Mouse (Mus musculus) C2C12 (cell line): Measurements from ENCODE around the gene Tarbp1. TPM values are rescaled to one million over a fixed set of nuclear protein-coding genes. Genes with fewer than 3 reads are reported as not detected.

ENCODE experiments used
- H3K27me3 ChIP-seq: one replicate; pipeline ENCODE4 v1.6.1; 2011; ENCODE audit not compliant: control insufficient read depth, insufficient read depth, insufficient read length
- H3K36me3 ChIP-seq: one replicate; pipeline ENCODE4 v1.6.1; 2011; ENCODE audit not compliant: control insufficient read depth, insufficient read depth
- H3K4me3 ChIP-seq: one replicate; pipeline ENCODE4 v1.5.1; 2011; ENCODE audit warnings: mild to moderate bottlenecking, control low read depth; ENCODE audit not compliant: poor library complexity, insufficient read depth, severe bottlenecking
- H3K79me2 ChIP-seq: one replicate; pipeline ENCODE4 v1.6.1; 2011; ENCODE audit not compliant: control insufficient read depth, insufficient read depth
- H3K79me3 ChIP-seq: one replicate; pipeline ENCODE4 v1.6.1; 2011; ENCODE audit warnings: low read depth, control low read depth
- H3ac ChIP-seq: one replicate; pipeline ENCODE3; 2011; ENCODE audit warnings: low read depth; ENCODE audit not compliant: control insufficient read depth, insufficient read length
- CEBPB ChIP-seq: IDR thresholded peaks from one replicate; pipeline ENCODE4 v1.6.1; 2011; ENCODE audit warnings: low read depth, mild to moderate bottlenecking, control low read depth, moderate library complexity
- CTCF ChIP-seq: IDR thresholded peaks from one replicate; pipeline ENCODE4 v1.5.1; 2011; ENCODE audit not compliant: control insufficient read depth, insufficient read depth, insufficient read length
- FOSL1 ChIP-seq: IDR thresholded peaks from one replicate; pipeline ENCODE4 v1.8.0; 2011; ENCODE audit warnings: mild to moderate bottlenecking, low read length; ENCODE audit not compliant: poor library complexity, insufficient read depth, severe bottlenecking
- MAX ChIP-seq: IDR thresholded peaks from one replicate; pipeline ENCODE4 v1.6.1; 2011; ENCODE audit warnings: mild to moderate bottlenecking, control low read depth
- MYOD1 ChIP-seq: IDR thresholded peaks from one replicate; pipeline ENCODE4 v1.6.1; 2011; ENCODE audit warnings: low read depth; ENCODE audit not compliant: control insufficient read depth, insufficient read length
- MYOG ChIP-seq: IDR thresholded peaks from one replicate; pipeline ENCODE4 v1.6.1; 2011; ENCODE audit not compliant: control insufficient read depth, insufficient read length; ENCODE audit errors: extremely low read depth
- USF1 ChIP-seq: IDR thresholded peaks from one replicate; pipeline ENCODE4 v1.6.1; 2011; ENCODE audit warnings: low read depth, mild to moderate bottlenecking, control low read depth, moderate library complexity
- polyA plus RNA-seq: library from polyadenylated mRNA; unstranded; fragments of >200 nt; fragmentation: generic; extraction: Trizol; gene quantifications from one replicate; pipeline ENCODE4 v1.2.1, GENCODE M21; 2012; ENCODE audit warnings: missing spikeins

Tarbp1 gene
- polyA plus RNA-seq, 1 experiment, result 3.9 TPM

DNA sequence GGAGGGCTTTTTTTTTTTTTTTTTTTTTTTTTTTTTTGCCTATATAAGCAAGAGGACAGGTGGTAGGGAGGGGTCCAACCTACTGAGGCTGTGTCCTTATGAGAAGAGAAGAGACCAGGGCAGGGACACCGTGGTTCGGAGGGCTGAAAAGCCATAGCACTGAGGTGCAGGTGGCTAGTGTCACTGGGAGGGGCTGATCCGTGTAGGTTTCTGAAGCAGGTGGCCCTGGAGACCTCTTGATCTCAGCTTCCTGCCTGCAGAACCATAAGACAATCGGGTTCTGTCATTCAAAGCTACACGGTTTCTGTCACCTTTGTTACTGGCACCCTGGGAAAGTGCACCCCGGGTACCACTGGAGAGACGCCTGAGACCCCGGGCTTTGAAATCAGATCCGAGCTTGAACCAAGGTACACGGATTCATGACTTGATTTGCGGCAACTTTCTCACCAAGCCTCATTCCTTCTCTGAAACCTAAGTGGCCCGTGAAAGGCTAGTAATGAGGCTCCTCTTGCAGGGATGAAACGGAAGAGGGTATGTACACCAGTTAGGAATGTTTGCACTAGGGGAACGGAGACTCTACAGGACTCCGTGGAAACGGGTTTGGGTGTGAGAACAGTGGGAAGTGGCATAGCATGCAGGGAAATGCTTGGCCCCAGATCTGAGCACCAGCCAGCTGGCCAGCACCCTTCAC lies 29.8 kb upstream of the Tarbp1 start:
- H3K27me3 ChIP-seq, result no peaks in the 10 kb centered on the region
- H3K36me3 ChIP-seq, result no peaks in the 10 kb centered on the region
- no peak for TF ChIP-seq MAX
- no peak for TF ChIP-seq FOSL1
- no peak for TF ChIP-seq CTCF
- TF ChIP-seq MYOG, result no peak
- no peak for TF ChIP-seq USF1
- TF ChIP-seq MYOD1, result no peak
- TF ChIP-seq CEBPB, result no peak

DNA sequence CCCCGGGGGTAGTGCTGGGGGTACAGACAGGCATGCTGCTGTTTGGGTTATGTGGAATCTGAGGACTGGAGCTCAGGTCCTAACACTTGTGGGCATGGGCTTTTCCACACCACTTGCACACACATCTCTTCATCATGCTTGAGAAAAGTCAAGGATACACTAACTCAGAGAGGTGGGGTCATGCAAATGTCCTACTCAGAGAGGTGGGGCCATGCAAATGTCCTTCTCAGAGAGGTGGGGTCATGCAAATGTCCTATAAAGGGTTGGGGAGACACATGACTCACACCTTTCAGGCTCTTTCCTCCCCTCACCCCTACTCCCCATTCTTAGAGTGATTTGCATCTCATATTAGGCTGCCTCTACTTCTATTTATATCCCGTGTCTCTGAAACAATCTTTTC lies 27.9 kb upstream of the Tarbp1 start:
- no peaks in the 10 kb centered on the region for H3K36me3 ChIP-seq
- H3K4me3 ChIP-seq, result no peak overlapping the region
- no peak overlapping the region for H3ac ChIP-seq
- no peaks in the 10 kb centered on the region for H3K79me3 ChIP-seq
- no peaks in the 10 kb centered on the region for H3K27me3 ChIP-seq
- TF ChIP-seq MYOG (no peak), MAX (no peak), MYOD1 (no peak), CEBPB (no peak), CTCF (no peak), FOSL1 (no peak), USF1 (no peak)
- H3K79me2 ChIP-seq, result no peaks in the 10 kb centered on the region

More for the DNA sequence above, 29.8 kb upstream of the Tarbp1 start:
- Histone ChIP-seq H3K4me3 (no peak overlapping the region), H3ac (no peak overlapping the region), H3K79me2 (no peaks in the 10 kb centered on the region), H3K79me3 (no peaks in the 10 kb centered on the region)

DNA sequence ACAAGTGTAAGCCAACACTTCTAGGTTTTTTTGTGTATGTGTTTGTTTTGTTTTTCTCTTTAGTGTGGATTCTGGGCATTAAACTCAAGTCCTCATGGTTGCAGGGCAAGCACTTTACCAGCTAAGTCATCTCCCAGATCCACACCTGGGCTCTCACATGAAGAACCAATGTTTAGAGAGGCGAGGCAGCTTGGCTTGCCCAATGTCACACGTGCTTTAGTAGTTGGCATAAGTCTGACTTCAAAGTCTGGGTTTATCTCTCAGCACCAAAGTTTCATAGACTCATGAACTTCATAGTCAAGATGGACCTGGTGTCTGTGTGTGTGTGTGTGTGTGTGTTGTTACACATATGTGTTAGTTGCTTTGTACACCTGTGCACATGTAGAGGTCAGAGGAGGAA lies 24.5 kb upstream of the Tarbp1 start:
- no peaks in the 10 kb centered on the region for H3K79me3 ChIP-seq
- no peaks in the 10 kb centered on the region for H3K36me3 ChIP-seq
- TF ChIP-seq MYOD1 (no peak), MAX (no peak), CTCF (no peak), FOSL1 (no peak), MYOG (no peak), CEBPB (no peak), USF1 (no peak)
- no peak overlapping the region for H3ac ChIP-seq
- H3K27me3 ChIP-seq, result no peaks in the 10 kb centered on the region
- H3K79me2 ChIP-seq, result no peaks in the 10 kb centered on the region
- H3K4me3 ChIP-seq, result no peak overlapping the region

- Histone ChIP-seq H3ac (no peak overlapping the region), H3K79me2 (no peaks in the 10 kb centered on the region), H3K27me3 (no peaks in the 10 kb centered on the region), H3K36me3 (no peaks in the 10 kb centered on the region), H3K4me3 (no peak overlapping the region), H3K79me3 (no peaks in the 10 kb centered on the region)
- TF ChIP-seq MAX, result no peak
- TF ChIP-seq CEBPB, result no peak
- no peak for TF ChIP-seq MYOG
- TF ChIP-seq FOSL1, result no peak
- no peak for TF ChIP-seq USF1
- TF ChIP-seq CTCF, result no peak
- TF ChIP-seq MYOD1, result no peak
Observed at GRCm38 (mm10) chr8:126498465-126498864, 23.6 kb upstream of the Tarbp1 start.

DNA sequence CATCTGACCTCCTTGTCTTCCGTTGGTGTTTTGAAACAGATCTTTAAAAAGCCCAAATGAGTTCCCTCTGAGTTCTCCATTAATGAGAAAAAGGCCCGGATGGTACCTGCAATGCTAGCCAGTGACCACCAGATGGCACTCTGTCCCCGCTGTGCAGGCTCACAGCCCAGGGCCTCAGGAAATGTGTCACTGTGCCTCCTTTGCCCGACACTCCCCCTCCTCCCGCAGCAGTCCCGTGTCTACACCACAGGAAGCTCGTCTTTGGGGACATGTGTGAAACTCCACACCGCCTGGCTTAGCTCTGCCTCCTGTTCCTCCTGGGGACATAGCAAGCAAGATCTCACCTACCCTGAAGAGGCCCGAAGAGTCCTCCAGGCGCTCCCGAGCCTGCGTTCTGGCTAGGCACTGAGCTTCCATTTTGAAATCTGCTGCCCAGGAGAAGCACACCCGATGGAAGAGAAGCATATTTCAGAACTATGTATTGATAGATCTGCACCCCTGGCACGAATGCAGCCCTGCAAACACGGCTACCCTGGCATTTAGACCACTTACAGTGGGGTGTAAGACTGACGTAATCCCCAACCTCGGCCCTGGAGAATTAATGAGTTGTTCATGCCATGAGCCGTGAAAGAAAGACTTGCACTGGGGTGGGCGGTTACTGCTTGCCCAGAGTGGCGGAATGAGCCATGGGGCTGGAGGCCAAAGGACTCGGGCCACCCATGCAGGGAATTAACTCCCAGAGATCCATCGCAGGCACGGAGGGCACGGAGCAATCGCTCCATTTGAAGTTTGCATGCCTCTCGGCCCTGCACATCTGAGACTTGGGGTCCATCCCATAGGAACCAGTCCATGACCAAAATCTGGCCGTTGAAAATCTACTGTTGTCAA lies 22.9 kb upstream of the Tarbp1 start:
- Histone ChIP-seq H3K27me3 (no peaks in the 10 kb centered on the region), H3K79me2 (no peaks in the 10 kb centered on the region), H3K36me3 (no peaks in the 10 kb centered on the region), H3K4me3 (no peak overlapping the region), H3ac (peak overlapping the region; percentile 5), H3K79me3 (no peaks in the 10 kb centered on the region)
- TF ChIP-seq MAX (peak; percentile 52), FOSL1 (no peak), CTCF (peak; percentile 90), CEBPB (no peak), MYOD1 (no peak)
